Mouse (Mus musculus) midbrain, embryonic 14.5 days (tissue): ENCODE data around the gene 1700016K19Rik. TPM values are rescaled to one million over a fixed set of nuclear protein-coding genes. Genes with fewer than 3 reads are reported as not detected.
A peak's percentile ranks its signal among the peaks of the same experiment; 100 is the strongest.

ENCODE experiments used
- ATAC-seq: fragments of 200-750 bp; cut with Nextera tagmentation; 2 replicates; pipeline ENCODE4 v1.8.0; 2017; ENCODE audit warnings: moderate number of reproducible peaks, moderate library complexity; ENCODE audit not compliant: low FRiP score, low TSS enrichment
- DNase-seq: peaks from one replicate; pipeline ENCODE4 v3.0.0-alpha.2; 2015
- H3K27ac ChIP-seq: fragments of 300-500 bp; sonication (generic); replicated peaks from 2 replicates; pipeline ENCODE4 v1.5.1; 2014; ENCODE audit warnings: mild to moderate bottlenecking, low read depth, low read length, moderate library complexity
- H3K27me3 ChIP-seq: fragments of 300-500 bp; sonication (generic); 2 replicates; pipeline ENCODE4 v1.6.1; 2014; ENCODE audit warnings: low read length, control low read depth, mixed read lengths; ENCODE audit not compliant: control insufficient read depth, insufficient read depth
- H3K36me3 ChIP-seq: fragments of 300-500 bp; sonication (generic); 2 replicates; pipeline ENCODE4 v1.6.1; 2014; ENCODE audit warnings: low read length, control low read depth; ENCODE audit not compliant: control insufficient read depth, insufficient read depth
- H3K4me1 ChIP-seq: fragments of 300-500 bp; sonication (generic); 2 replicates; pipeline ENCODE4 v1.6.1; 2014; ENCODE audit warnings: mild to moderate bottlenecking, antibody characterized with exemption, low read length, control low read depth; ENCODE audit not compliant: control insufficient read depth, insufficient read depth
- H3K4me2 ChIP-seq: fragments of 300-500 bp; sonication (generic); 2 replicates; pipeline ENCODE4 v1.6.1; 2014; ENCODE audit warnings: mild to moderate bottlenecking, low read length, moderate library complexity
- H3K4me3 ChIP-seq: fragments of 300-500 bp; sonication (generic); replicated peaks from 2 replicates; pipeline ENCODE4 v1.5.1; 2014; ENCODE audit warnings: low read depth, low read length
- H3K9ac ChIP-seq: fragments of 300-500 bp; sonication (generic); replicated peaks from 2 replicates; pipeline ENCODE4 v1.6.1; 2014; ENCODE audit warnings: mild to moderate bottlenecking, low read length, moderate library complexity
- H3K9me3 ChIP-seq: fragments of 300-500 bp; sonication (generic); 2 replicates; pipeline ENCODE4 v1.6.1; 2016; ENCODE audit warnings: low read length, control low read depth, mixed read lengths; ENCODE audit not compliant: control insufficient read depth
- WGBS: fragments of 180-500 bp; shearing (Covaris S2); extraction: QIAGEN DNeasy Blood & Tissue Kit; methylation state at CpG from one replicate; pipeline ENCODE4 v1.1.7; 2014; 5-methylcytosine and 5-hydroxymethylcytosine counted together
- polyA plus RNA-seq: library from polyadenylated mRNA; unstranded; fragments of >200 nt; fragmentation: Nextera tagmentation; extraction: Ambion mirVana; gene quantifications from 2 replicates; pipeline ENCODE4 v1.2.1, GENCODE M21; 2014

Gene 1700016K19Rik
- 2.1 and 2.7 TPM in 2 replicates for polyA plus RNA-seq

- no peaks in the 10 kb centered on the region for H3K27me3 ChIP-seq
- H3K4me3 ChIP-seq, result peak within 1 kb of the TSS; percentile 48
- H3K9ac ChIP-seq, result peak within 1 kb of the TSS; percentile 42; the same call in 1 of the 2 replicates
- no peak within 1 kb of the TSS for H3K27ac ChIP-seq
- WGBS, result 13% methylated on average over 34 of the region's 36 CpGs
- H3K36me3 ChIP-seq, result no peaks in the 10 kb centered on the region
- ATAC-seq, result peak; percentile 62
- H3K9me3 ChIP-seq, result no peaks in the 10 kb centered on the region
- H3K4me2 ChIP-seq, result peak within 1 kb of the TSS; percentile 72
- 0 out of 2 replicates have a peak, but pooled peaks cover 8% of the 10 kb centered on the region for H3K4me1 ChIP-seq
- peak; percentile 93 for DNase-seq
These were observed at the start of gene 1700016K19Rik for GRCm38 (mm10) chr11:75999440-76000155. Gene 1700016K19Rik (plus strand): TSS chr11:75999912.

DNA sequence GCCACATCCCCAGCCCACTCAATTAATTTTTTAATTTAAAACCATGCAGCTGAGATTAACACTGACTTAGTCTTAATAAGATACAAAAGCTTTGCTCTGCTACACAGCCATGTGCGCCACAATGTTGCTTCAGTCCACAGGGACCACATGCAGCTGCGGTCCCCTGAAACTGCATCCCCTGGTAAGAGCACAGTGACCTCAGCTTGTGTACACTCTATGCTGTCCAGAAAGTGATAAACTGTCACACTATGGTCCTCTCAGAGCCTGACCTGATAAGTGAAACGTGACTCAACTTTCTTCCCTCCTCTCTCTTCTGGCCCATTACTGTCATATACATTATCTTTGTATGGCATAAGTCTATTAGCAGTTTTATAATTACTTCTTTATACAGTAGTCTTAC is 49.3 kb upstream of the 1700016K19Rik start:
- H3K4me2 ChIP-seq, result no peak overlapping the region
- DNase-seq, result no peak
- ATAC-seq, result no peak
- H3K36me3 ChIP-seq, result no peaks in the 10 kb centered on the region
- no peaks in the 10 kb centered on the region for H3K9me3 ChIP-seq
- 59% methylated on average over 3 of the region's 3 CpGs for WGBS
- peaks cover 13% of the 10 kb centered on the region for H3K4me1 ChIP-seq
- H3K4me3 ChIP-seq, result no peak overlapping the region
- H3K27me3 ChIP-seq, result no peaks in the 10 kb centered on the region
- H3K27ac ChIP-seq, result no peak overlapping the region
- H3K9ac ChIP-seq, result no peak overlapping the region

GRCm38 (mm10) chr11:75951895-75952294 is 47.8 kb upstream of the 1700016K19Rik start:
- WGBS, result 90% methylated on average over 5 of the region's 5 CpGs
- H3K27me3 ChIP-seq, result no peaks in the 10 kb centered on the region
- H3K9me3 ChIP-seq, result no peaks in the 10 kb centered on the region
- H3K9ac ChIP-seq, result no peak overlapping the region
- peaks cover 3% of the 10 kb centered on the region; the same call in 1 of the 2 replicates for H3K4me1 ChIP-seq
- H3K4me3 ChIP-seq, result no peak overlapping the region
- H3K36me3 ChIP-seq, result no peaks in the 10 kb centered on the region
- no peak for ATAC-seq
- no peak overlapping the region for H3K4me2 ChIP-seq
- no peak overlapping the region for H3K27ac ChIP-seq
- DNase-seq, result no peak

GRCm38 (mm10) chr11:75954896-75955295 is 44.8 kb upstream of the 1700016K19Rik start:
- Histone ChIP-seq H3K27ac (no peak overlapping the region), H3K4me3 (no peak overlapping the region), H3K9me3 (no peaks in the 10 kb centered on the region), H3K4me2 (no peak overlapping the region), H3K36me3 (no peaks in the 10 kb centered on the region), H3K27me3 (no peaks in the 10 kb centered on the region), H3K9ac (no peak overlapping the region), H3K4me1 (no peaks in the 10 kb centered on the region)
- DNase-seq (no peak), ATAC-seq (no peak)
- WGBS, result 91% methylated on average over 9 of the region's 9 CpGs

DNA sequence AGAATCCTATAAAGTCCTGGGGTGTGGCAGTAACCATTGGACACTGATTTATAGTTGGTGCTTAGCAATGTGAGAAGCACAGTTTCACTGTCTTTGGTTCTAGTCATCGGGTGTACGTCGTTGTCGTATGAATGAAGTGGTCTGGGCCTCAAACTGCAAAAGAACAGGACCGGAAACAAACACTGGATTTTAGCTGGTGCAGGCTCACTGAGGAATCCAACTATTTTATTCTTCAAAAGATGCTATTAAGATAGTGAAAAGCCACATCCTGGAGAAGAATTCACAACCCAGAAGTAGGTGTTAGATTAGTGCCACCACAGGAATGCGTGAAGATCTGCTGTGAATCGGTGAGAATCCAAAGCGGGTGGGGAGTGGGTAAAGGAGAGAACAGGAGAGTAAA is 43.1 kb upstream of the 1700016K19Rik start:
- H3K9ac ChIP-seq, result no peak overlapping the region
- H3K4me3 ChIP-seq, result no peak overlapping the region
- H3K27ac ChIP-seq, result no peak overlapping the region
- no peaks in the 10 kb centered on the region for H3K36me3 ChIP-seq
- H3K4me2 ChIP-seq, result no peak overlapping the region
- WGBS, result 66% methylated on average over 8 of the region's 8 CpGs
- no peaks in the 10 kb centered on the region for H3K4me1 ChIP-seq
- H3K27me3 ChIP-seq, result no peaks in the 10 kb centered on the region
- no peak for ATAC-seq
- DNase-seq, result no peak
- H3K9me3 ChIP-seq, result no peaks in the 10 kb centered on the region

DNA sequence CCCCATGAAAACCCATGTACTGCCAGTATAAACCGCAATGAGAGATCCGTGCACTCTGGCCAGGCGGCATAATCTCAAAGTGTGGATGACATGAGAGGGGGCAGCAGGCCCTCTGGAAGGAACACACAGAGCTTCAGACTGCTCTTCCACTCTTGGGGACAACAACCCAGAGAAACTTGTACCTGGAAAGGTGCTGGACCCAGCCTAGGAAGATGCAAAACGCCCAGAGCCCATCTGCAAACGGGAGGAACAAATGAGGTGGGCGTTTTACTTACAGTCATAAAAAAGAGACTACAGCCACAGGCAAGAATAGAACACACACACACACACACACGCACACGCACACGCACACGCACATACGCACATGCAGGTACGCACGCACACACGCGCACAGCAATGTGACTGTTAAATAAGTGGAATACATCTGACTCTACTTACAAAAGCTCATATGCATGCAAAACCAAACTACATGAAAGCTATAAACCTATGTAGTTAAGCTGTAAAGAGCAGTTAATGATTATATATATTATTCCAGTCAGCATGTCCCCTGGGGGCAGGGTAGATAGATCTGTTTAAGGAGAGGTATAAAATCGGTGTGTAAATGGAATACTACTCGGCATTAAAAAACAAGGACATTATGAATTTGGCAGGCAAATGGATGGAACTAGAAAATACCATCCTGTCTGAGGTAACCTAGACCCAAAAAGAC is 42.4 kb upstream of the 1700016K19Rik start:
- Histone ChIP-seq H3K27me3 (no peaks in the 10 kb centered on the region), H3K4me3 (no peak overlapping the region), H3K4me1 (no peaks in the 10 kb centered on the region), H3K9me3 (no peaks in the 10 kb centered on the region), H3K27ac (no peak overlapping the region), H3K9ac (no peak overlapping the region), H3K36me3 (no peaks in the 10 kb centered on the region), H3K4me2 (no peak overlapping the region)
- ATAC-seq, result no peak
- no peak for DNase-seq
- WGBS, result 92% methylated on average over 17 of the region's 17 CpGs

DNA sequence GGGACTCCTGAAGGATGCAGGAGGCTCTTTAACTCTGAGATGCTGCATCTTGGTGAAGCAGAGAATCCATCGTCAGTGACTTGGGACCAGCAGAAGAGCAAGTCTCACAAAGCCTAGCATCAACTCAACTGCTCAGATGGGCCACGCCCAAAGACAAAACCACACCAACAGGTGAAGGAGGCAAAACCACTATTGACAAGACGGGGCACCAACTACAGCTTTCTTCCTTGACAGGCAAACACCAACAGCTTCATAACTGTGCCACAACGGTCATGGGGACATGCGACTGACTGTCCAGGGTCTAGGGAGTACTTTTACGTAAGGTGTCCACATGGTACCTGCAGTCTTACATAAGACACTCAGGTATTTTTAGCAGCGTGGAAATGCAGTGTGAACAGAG is 37.9 kb upstream of the 1700016K19Rik start:
- Histone ChIP-seq H3K36me3 (no peaks in the 10 kb centered on the region), H3K4me2 (no peak overlapping the region), H3K4me1 (peaks cover 33% of the 10 kb centered on the region), H3K9me3 (no peaks in the 10 kb centered on the region), H3K27me3 (peaks cover 8% of the 10 kb centered on the region; the same call in 1 of the 2 replicates), H3K9ac (no peak overlapping the region), H3K27ac (no peak overlapping the region), H3K4me3 (no peak overlapping the region)
- DNase-seq (no peak), ATAC-seq (no peak)
- 81% methylated on average over 7 of the region's 7 CpGs for WGBS

GRCm38 (mm10) chr11:75963730-75964475 is 35.8 kb upstream of the 1700016K19Rik start:
- Histone ChIP-seq H3K27ac (peak overlapping the region; percentile 73), H3K4me2 (peak overlapping the region; percentile 7; the same call in 1 of the 2 replicates), H3K9me3 (no peaks in the 10 kb centered on the region), H3K4me3 (no peak overlapping the region), H3K36me3 (no peaks in the 10 kb centered on the region), H3K9ac (0 out of 2 replicates have a peak overlapping the region, but pooled peaks have one; percentile 16), H3K27me3 (peaks cover 8% of the 10 kb centered on the region; the same call in 1 of the 2 replicates), H3K4me1 (peaks cover 37% of the 10 kb centered on the region)
- WGBS, result 10% methylated on average over 11 of the region's 11 CpGs
- no peak for ATAC-seq
- peak; percentile 92 for DNase-seq
